Mouse (Mus musculus) layer of hippocampus, adult 9-11 months (tissue): Measurements from ENCODE around the gene Ppp1r27.
"Not testable (repeated sequence)": the region's sequence is repeated elsewhere in the genome, so short reads cannot be mapped to it uniquely, and the experiment has no call there.

Source experiments
- DNase-seq: peaks from one replicate; pipeline ENCODE4 v3.0.0; 2022

The Ppp1r27 gene

GRCm38 (mm10) chr11:120550810-120551440 lies at the start of gene Ppp1r27:
Ppp1r27 (minus strand) TSS chr11:120551132.
- no peak for DNase-seq

- no peak for DNase-seq
Observed at GRCm38 (mm10) chr11:120600716-120601115, 49.8 kb upstream of the Ppp1r27 start.

- no peak for DNase-seq
Observed at GRCm38 (mm10) chr11:120598990-120599549, 48.1 kb upstream of the Ppp1r27 start.

GRCm38 (mm10) chr11:120598283-120598989 lies 47.5 kb upstream of the Ppp1r27 start, which contains the start of the genes Alyref and Anapc11:
Alyref (minus strand) TSS chr11:120598365.
Anapc11 (plus strand) TSS chr11:120598421.
- DNase-seq = peak; percentile 94

- DNase-seq = no peak
Observed at GRCm38 (mm10) chr11:120597240-120598235, 46.6 kb upstream of the Ppp1r27 start.

GRCm38 (mm10) chr11:120588531-120588930 lies 37.6 kb upstream of the Ppp1r27 start:
- DNase-seq = no peak

- no peak for DNase-seq
Observed at GRCm38 (mm10) chr11:120583937-120584336, 33.0 kb upstream of the Ppp1r27 start.

GRCm38 (mm10) chr11:120582982-120583293 lies 32.0 kb upstream of the Ppp1r27 start:
- DNase-seq = not testable (repeated sequence)

- no peak for DNase-seq
Observed at GRCm38 (mm10) chr11:120582268-120582981, 31.5 kb upstream of the Ppp1r27 start.

GRCm38 (mm10) chr11:120581490-120582267 lies 30.7 kb upstream of the Ppp1r27 start, which contains the start of gene Arhgdia:
Arhgdia (minus strand) TSS chr11:120581624.
- peak; percentile 86 for DNase-seq

- peak; percentile 31 for DNase-seq
Observed at GRCm38 (mm10) chr11:120580871-120581331, 30.0 kb upstream of the Ppp1r27 start.

- peak; percentile 35 for DNase-seq
Observed at GRCm38 (mm10) chr11:120580190-120580589, 29.3 kb upstream of the Ppp1r27 start.

- peak; percentile 44 for DNase-seq
Observed at GRCm38 (mm10) chr11:120579316-120580107, 28.6 kb upstream of the Ppp1r27 start.

- no peak for DNase-seq
Observed at GRCm38 (mm10) chr11:120578694-120579243, 27.8 kb upstream of the Ppp1r27 start.

GRCm38 (mm10) chr11:120578024-120578693 lies 27.2 kb upstream of the Ppp1r27 start:
- DNase-seq = no peak

- DNase-seq = no peak
Observed at GRCm38 (mm10) chr11:120577211-120578023, 26.5 kb upstream of the Ppp1r27 start.

GRCm38 (mm10) chr11:120576365-120576981 lies 25.5 kb upstream of the Ppp1r27 start:
- DNase-seq = no peak

- DNase-seq = no peak
Observed at GRCm38 (mm10) chr11:120575940-120576339, 25.0 kb upstream of the Ppp1r27 start.
